Mouse (Mus musculus): ENCODE results near the gene Serpinb3a. TPM values are rescaled to one million over a fixed set of nuclear protein-coding genes. Genes with fewer than 3 reads are reported as not detected.
"Not testable (repeated sequence)": the region's sequence is repeated elsewhere in the genome, so short reads cannot be mapped to it uniquely, and the experiment has no call there.

The Serpinb3a gene
- not detected in 2 replicates for polyA plus RNA-seq (2012; rRNA removed)

GRCm38 (mm10) chr1:107052203-107052602, at the start of gene Serpinb3a:
TSS of gene Serpinb3a (minus strand) at chr1:107052303.
- DNase-seq (ENCODE audit: low read depth) = no peak

GRCm38 (mm10) chr1:107098417-107098816, 46.3 kb upstream of the Serpinb3a start:
- no peak for DNase-seq (ENCODE audit: low read depth)

- no peak for DNase-seq (ENCODE audit: low read depth)
Observed at GRCm38 (mm10) chr1:107083406-107083805, 31.3 kb upstream of the Serpinb3a start, which contains the start of gene Serpinb3d. TSS of gene Serpinb3d (minus strand) at chr1:107083506.

GRCm38 (mm10) chr1:107034236-107034635, 17.9 kb downstream of the Serpinb3a start:
- DNase-seq (ENCODE audit: low read depth) = not testable (repeated sequence)

- DNase-seq (ENCODE audit: low read depth) = no peak
Observed at GRCm38 (mm10) chr1:107025886-107026285, 26.2 kb downstream of the Serpinb3a start.

GRCm38 (mm10) chr1:107015210-107015609, 36.9 kb downstream of the Serpinb3a start:
- DNase-seq (ENCODE audit: low read depth) = no peak

- no peak for DNase-seq (ENCODE audit: low read depth)
Observed at GRCm38 (mm10) chr1:107014530-107014929, 37.6 kb downstream of the Serpinb3a start.

- DNase-seq (ENCODE audit: low read depth) = no peak
Observed at GRCm38 (mm10) chr1:107006316-107006715, 45.8 kb downstream of the Serpinb3a start.

GRCm38 (mm10) chr1:107001754-107002153, 50.3 kb downstream of the Serpinb3a start:
- DNase-seq (ENCODE audit: low read depth) = no peak

GRCm38 (mm10) chr1:107000424-107000823, 51.7 kb downstream of the Serpinb3a start:
- no peak for DNase-seq (ENCODE audit: low read depth)

Other genes starting within 250 kb of the Serpinb3a start
- 1.9 and 2.1 TPM in 2 replicates for gene Serpinb5, start 191.1 kb downstream of the Serpinb3a start, polyA plus RNA-seq (2012; rRNA removed)
- 0.20 and 0.43 TPM in 2 replicates for gene Serpinb12, start 117.9 kb downstream of the Serpinb3a start, polyA plus RNA-seq (2012; rRNA removed)
- not detected in 2 replicates for gene Serpinb13, start 71.3 kb downstream of the Serpinb3a start, polyA plus RNA-seq (2012; rRNA removed)
- gene Serpinb3d, start 31.2 kb upstream of the Serpinb3a start, polyA plus RNA-seq (2012; rRNA removed) = not detected in 2 replicates
- not detected in 2 replicates for gene Serpinb3b, start 226.1 kb upstream of the Serpinb3a start, polyA plus RNA-seq (2012; rRNA removed)
- not detected in 2 replicates for gene Serpinb3c, start 226.1 kb upstream of the Serpinb3a start, polyA plus RNA-seq (2012; rRNA removed)